Mouse (Mus musculus): Measurements from ENCODE around the gene Nxph1. TPM values are rescaled to one million over a fixed set of nuclear protein-coding genes. Genes with fewer than 3 reads are reported as not detected.

Nxph1 gene
- polyA plus RNA-seq, 1 experiment from 2014 or later, result 0.37 TPM

DNA sequence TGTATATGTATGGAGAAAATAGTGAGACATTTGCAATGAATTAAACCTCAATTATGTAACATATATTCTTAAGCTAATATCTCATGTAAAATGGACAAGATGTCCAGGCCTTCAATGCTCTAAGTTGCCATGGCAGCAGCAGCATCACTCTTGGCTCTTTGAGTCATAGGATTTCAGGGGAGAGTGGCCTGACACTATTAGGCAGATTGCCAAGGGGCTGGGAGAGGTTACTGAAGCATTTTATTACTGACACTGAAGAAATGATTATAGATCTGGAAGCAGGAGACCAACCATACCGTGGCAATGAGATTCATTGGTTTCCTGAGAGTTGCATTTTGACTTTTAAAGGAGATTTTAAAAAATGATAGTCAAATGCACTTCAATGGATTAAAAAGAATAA lies 201.6 kb downstream of the Nxph1 start:
- Histone ChIP-seq H3K36me3 (ENCODE audit: control insufficient read depth, insufficient read depth, low read length) (no peaks in the 10 kb centered on the region), H3K27ac (ENCODE audit: low read length) (no peak overlapping the region), H3K9ac (ENCODE audit: low read length) (no peak overlapping the region), H3K27me3 (ENCODE audit: control insufficient read depth, insufficient read depth, low read length) (no peaks in the 10 kb centered on the region), H3K4me3 (replicated peaks; ENCODE audit: low read length) (no peak overlapping the region), H3K9me3 (replicated peaks; ENCODE audit: control insufficient read depth, low read length) (no peaks in the 10 kb centered on the region), H3K4me2 (ENCODE audit: low read depth, low read length) (no peak overlapping the region), H3K4me1 (ENCODE audit: control insufficient read depth, insufficient read depth, low read length) (no peaks in the 10 kb centered on the region)
- WGBS, result 32% methylated on average over 1 of the region's 1 CpGs
- ATAC-seq (ENCODE audit: insufficient read depth, low FRiP score), result no peak

DNA sequence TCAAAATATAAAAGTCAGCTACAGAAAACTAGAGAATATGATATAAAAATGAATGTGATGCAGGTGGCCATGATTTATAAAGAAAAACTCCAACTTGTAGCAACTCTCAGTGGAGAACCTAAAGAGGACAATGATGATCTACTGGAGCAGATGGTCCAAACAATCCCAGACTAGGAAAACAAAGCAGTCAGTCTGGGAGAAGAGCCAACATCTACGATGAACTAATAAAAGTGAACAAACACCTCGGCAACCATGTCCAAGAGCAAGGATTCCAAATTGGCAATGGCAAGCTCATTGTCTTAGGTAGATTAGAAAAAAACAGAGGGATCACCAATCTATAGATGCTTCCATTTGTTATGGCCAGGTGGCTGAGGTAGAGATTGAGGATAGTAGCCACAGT lies 211.0 kb downstream of the Nxph1 start:
- Histone ChIP-seq H3K9ac (ENCODE audit: low read length) (no peak overlapping the region), H3K9me3 (replicated peaks; ENCODE audit: control insufficient read depth, low read length) (no peaks in the 10 kb centered on the region), H3K27me3 (ENCODE audit: control insufficient read depth, insufficient read depth, low read length) (no peaks in the 10 kb centered on the region), H3K4me3 (replicated peaks; ENCODE audit: low read length) (no peak overlapping the region), H3K4me1 (ENCODE audit: control insufficient read depth, insufficient read depth, low read length) (no peaks in the 10 kb centered on the region), H3K4me2 (ENCODE audit: low read depth, low read length) (no peak overlapping the region), H3K36me3 (ENCODE audit: control insufficient read depth, insufficient read depth, low read length) (no peaks in the 10 kb centered on the region), H3K27ac (ENCODE audit: low read length) (no peak overlapping the region)
- 71% methylated on average over 2 of the region's 2 CpGs for WGBS
- ATAC-seq (ENCODE audit: insufficient read depth, low FRiP score), result no peak

- no peak overlapping the region for H3K4me3 ChIP-seq (replicated peaks; ENCODE audit: low read length)
- H3K36me3 ChIP-seq (ENCODE audit: control insufficient read depth, insufficient read depth, low read length), result no peaks in the 10 kb centered on the region
- H3K9ac ChIP-seq (ENCODE audit: low read length), result no peak overlapping the region
- H3K4me2 ChIP-seq (ENCODE audit: low read depth, low read length), result no peak overlapping the region
- H3K27me3 ChIP-seq (ENCODE audit: control insufficient read depth, insufficient read depth, low read length), result no peaks in the 10 kb centered on the region
- H3K9me3 ChIP-seq (replicated peaks; ENCODE audit: control insufficient read depth, low read length), result no peaks in the 10 kb centered on the region
- no peak overlapping the region for H3K27ac ChIP-seq (ENCODE audit: low read length)
- H3K4me1 ChIP-seq (ENCODE audit: control insufficient read depth, insufficient read depth, low read length), result no peaks in the 10 kb centered on the region
- no peak for ATAC-seq (ENCODE audit: insufficient read depth, low FRiP score)
- 54% methylated on average over 3 of the region's 3 CpGs for WGBS
Measured at GRCm38 (mm10) chr6:9182477-9182876, 234.2 kb downstream of the Nxph1 start.

DNA sequence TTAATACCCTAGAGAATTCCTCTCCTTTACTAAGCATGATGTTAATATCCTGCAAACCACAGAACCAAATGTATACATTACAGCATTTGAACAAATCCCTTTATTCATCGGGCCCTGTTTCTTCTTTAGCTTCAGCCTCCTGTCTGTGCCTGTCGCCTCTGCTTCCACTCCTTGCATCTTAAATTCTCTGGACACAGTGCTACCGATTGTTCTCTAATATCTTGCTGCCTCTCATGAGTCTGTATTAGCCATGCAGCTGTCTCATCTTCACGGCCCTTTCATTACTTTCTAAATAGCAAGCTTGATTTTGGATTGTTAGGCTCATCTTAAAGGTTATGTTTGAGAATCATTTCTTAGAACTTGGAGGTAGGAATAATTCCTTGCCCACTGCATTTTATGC lies 262.5 kb downstream of the Nxph1 start:
- H3K36me3 ChIP-seq (ENCODE audit: control insufficient read depth, insufficient read depth, low read length), result no peaks in the 10 kb centered on the region
- H3K4me2 ChIP-seq (ENCODE audit: low read depth, low read length), result no peak overlapping the region
- 72% methylated on average over 4 of the region's 4 CpGs for WGBS
- H3K9ac ChIP-seq (ENCODE audit: low read length), result no peak overlapping the region
- H3K27me3 ChIP-seq (ENCODE audit: control insufficient read depth, insufficient read depth, low read length), result no peaks in the 10 kb centered on the region
- H3K4me3 ChIP-seq (replicated peaks; ENCODE audit: low read length), result no peak overlapping the region
- H3K27ac ChIP-seq (ENCODE audit: low read length), result no peak overlapping the region
- no peak for ATAC-seq (ENCODE audit: insufficient read depth, low FRiP score)
- no peaks in the 10 kb centered on the region for H3K9me3 ChIP-seq (replicated peaks; ENCODE audit: control insufficient read depth, low read length)
- no peaks in the 10 kb centered on the region for H3K4me1 ChIP-seq (ENCODE audit: control insufficient read depth, insufficient read depth, low read length)

- no peaks in the 10 kb centered on the region for H3K4me1 ChIP-seq (ENCODE audit: control insufficient read depth, insufficient read depth, low read length)
- no peak for ATAC-seq (ENCODE audit: insufficient read depth, low FRiP score)
- no peak overlapping the region for H3K9ac ChIP-seq (ENCODE audit: low read length)
- H3K27me3 ChIP-seq (ENCODE audit: control insufficient read depth, insufficient read depth, low read length), result no peaks in the 10 kb centered on the region
- no peaks in the 10 kb centered on the region for H3K36me3 ChIP-seq (ENCODE audit: control insufficient read depth, insufficient read depth, low read length)
- no peak overlapping the region for H3K27ac ChIP-seq (ENCODE audit: low read length)
- H3K4me3 ChIP-seq (replicated peaks; ENCODE audit: low read length), result no peak overlapping the region
- 71% methylated on average over 4 of the region's 4 CpGs for WGBS
- no peak overlapping the region for H3K4me2 ChIP-seq (ENCODE audit: low read depth, low read length)
- H3K9me3 ChIP-seq (replicated peaks; ENCODE audit: control insufficient read depth, low read length), result no peaks in the 10 kb centered on the region
Measured at GRCm38 (mm10) chr6:9220724-9221453, 272.7 kb downstream of the Nxph1 start.

GRCm38 (mm10) chr6:9234802-9235201 lies 286.6 kb downstream of the Nxph1 start:
- H3K9ac ChIP-seq (ENCODE audit: low read length), result no peak overlapping the region
- H3K27me3 ChIP-seq (ENCODE audit: control insufficient read depth, insufficient read depth, low read length), result no peaks in the 10 kb centered on the region
- no peak overlapping the region for H3K4me3 ChIP-seq (replicated peaks; ENCODE audit: low read length)
- no peak overlapping the region for H3K27ac ChIP-seq (ENCODE audit: low read length)
- no peaks in the 10 kb centered on the region for H3K4me1 ChIP-seq (ENCODE audit: control insufficient read depth, insufficient read depth, low read length)
- no peak for ATAC-seq (ENCODE audit: insufficient read depth, low FRiP score)
- H3K9me3 ChIP-seq (replicated peaks; ENCODE audit: control insufficient read depth, low read length), result no peaks in the 10 kb centered on the region
- no peaks in the 10 kb centered on the region for H3K36me3 ChIP-seq (ENCODE audit: control insufficient read depth, insufficient read depth, low read length)
- no peak overlapping the region for H3K4me2 ChIP-seq (ENCODE audit: low read depth, low read length)

- WGBS, result 79% methylated on average over 1 of the region's 1 CpGs
- no peak overlapping the region for H3K9ac ChIP-seq (ENCODE audit: low read length)
- H3K4me2 ChIP-seq (ENCODE audit: low read depth, low read length), result no peak overlapping the region
- H3K27ac ChIP-seq (ENCODE audit: low read length), result no peak overlapping the region
- no peaks in the 10 kb centered on the region for H3K9me3 ChIP-seq (replicated peaks; ENCODE audit: control insufficient read depth, low read length)
- no peaks in the 10 kb centered on the region for H3K4me1 ChIP-seq (ENCODE audit: control insufficient read depth, insufficient read depth, low read length)
- no peaks in the 10 kb centered on the region for H3K27me3 ChIP-seq (ENCODE audit: control insufficient read depth, insufficient read depth, low read length)
- H3K36me3 ChIP-seq (ENCODE audit: control insufficient read depth, insufficient read depth, low read length), result no peaks in the 10 kb centered on the region
- no peak overlapping the region for H3K4me3 ChIP-seq (replicated peaks; ENCODE audit: low read length)
- no peak for ATAC-seq (ENCODE audit: insufficient read depth, low FRiP score)
Measured at GRCm38 (mm10) chr6:9267998-9268397, 319.8 kb downstream of the Nxph1 start.

Other genes with a start within 250 kb of the Nxph1 start
- gene Ica1, start 169.9 kb upstream of the Nxph1 start, polyA plus RNA-seq (2015; fragmentation: Nextera tagmentation; extraction: Ambion mirVana), result 35.6 and 35.7 TPM in 2 replicates

Data from stomach, embryonic 16.5 days (tissue).